Mouse (Mus musculus) liver, embryonic 11.5 days (tissue): ENCODE results near the gene Ralgapa1. TPM values are rescaled to one million over a fixed set of nuclear protein-coding genes. Genes with fewer than 3 reads are reported as not detected.

Experiments
- ATAC-seq: fragments of 200-750 bp; cut with Nextera tagmentation; replicated peaks from 2 replicates; pipeline ENCODE4 v1.8.0; 2017; ENCODE audit warnings: moderate number of reproducible peaks, mild to moderate bottlenecking, moderate TSS enrichment, moderate library complexity; ENCODE audit not compliant: low FRiP score
- DNase-seq: peaks from one replicate; pipeline ENCODE4 v3.0.0-alpha.2; 2017; ENCODE audit warnings: low spot score
- H3K27ac ChIP-seq: fragments of 300-500 bp; sonication (generic); 2 replicates; pipeline ENCODE4 v1.5.1; 2014; ENCODE audit warnings: mild to moderate bottlenecking, low read depth, low read length, control low read depth
- H3K27me3 ChIP-seq: fragments of 300-500 bp; sonication (generic); replicated peaks from 2 replicates; pipeline ENCODE4 v1.6.1; 2014; ENCODE audit warnings: low read length, mixed read lengths; ENCODE audit not compliant: control insufficient read depth, insufficient read depth
- H3K36me3 ChIP-seq: fragments of 300-500 bp; sonication (generic); 2 replicates; pipeline ENCODE4 v1.6.1; 2014; ENCODE audit warnings: mild to moderate bottlenecking, low read length, moderate library complexity, mixed read lengths; ENCODE audit not compliant: control insufficient read depth, insufficient read depth
- H3K4me1 ChIP-seq: fragments of 300-500 bp; sonication (generic); replicated peaks from 2 replicates; pipeline ENCODE4 v1.6.1; 2014; ENCODE audit warnings: low read length, mixed read lengths; ENCODE audit not compliant: control insufficient read depth, insufficient read depth
- H3K4me2 ChIP-seq: fragments of 300-500 bp; sonication (generic); 2 replicates; pipeline ENCODE4 v1.6.1; 2014; ENCODE audit warnings: mild to moderate bottlenecking, control low read depth, moderate library complexity
- H3K4me3 ChIP-seq: fragments of 300-500 bp; sonication (generic); 2 replicates; pipeline ENCODE4 v1.5.1; 2014; ENCODE audit warnings: low read depth, low read length, control low read depth
- H3K9ac ChIP-seq: fragments of 300-500 bp; sonication (generic); 2 replicates; pipeline ENCODE4 v1.6.1; 2014; ENCODE audit warnings: low read depth, low read length, control low read depth
- H3K9me3 ChIP-seq: fragments of 300-500 bp; sonication (generic); 2 replicates; pipeline ENCODE4 v1.6.1; 2016; ENCODE audit warnings: low read length, inconsistent platforms, mixed read lengths; ENCODE audit not compliant: control insufficient read depth
- WGBS: fragments of 180-500 bp; shearing (Covaris S2); extraction: QIAGEN DNeasy Blood & Tissue Kit; methylation state at CpG from one replicate; pipeline ENCODE4 v1.1.7; 2014; 5-methylcytosine and 5-hydroxymethylcytosine counted together
- polyA plus RNA-seq: library from polyadenylated mRNA; unstranded; fragments of >200 nt; fragmentation: Nextera tagmentation; extraction: Ambion mirVana; gene quantifications from 2 replicates; pipeline ENCODE4 v1.2.1, GENCODE M21; 2014

The Ralgapa1 gene
- polyA plus RNA-seq, 1 experiment from 2014 or later, result 12.3 TPM

GRCm38 (mm10) chr12:55648011-55648525 is 172.9 kb downstream of the Ralgapa1 start:
- WGBS, result 87% methylated on average over 7 of the region's 7 CpGs
- H3K27me3 ChIP-seq, result no peaks in the 10 kb centered on the region

GRCm38 (mm10) chr12:55626711-55627110 is 194.3 kb downstream of the Ralgapa1 start:
- H3K4me2 ChIP-seq, result no peak overlapping the region
- H3K9me3 ChIP-seq, result no peaks in the 10 kb centered on the region
- no peak overlapping the region for H3K4me3 ChIP-seq
- no peaks in the 10 kb centered on the region for H3K36me3 ChIP-seq
- no peak for ATAC-seq
- no peak overlapping the region for H3K9ac ChIP-seq
- no peak overlapping the region for H3K27ac ChIP-seq
- DNase-seq, result no peak
- WGBS, result 54% methylated on average over 4 of the region's 4 CpGs
- H3K4me1 ChIP-seq, result peaks cover 9% of the 10 kb centered on the region; the same call in 1 of the 2 replicates
- no peaks in the 10 kb centered on the region for H3K27me3 ChIP-seq

More at GRCm38 (mm10) chr12:55648011-55648525, 172.9 kb downstream of the Ralgapa1 start:
- no peaks in the 10 kb centered on the region for H3K36me3 ChIP-seq
- no peak overlapping the region for H3K27ac ChIP-seq
- H3K4me1 ChIP-seq, result no peaks in the 10 kb centered on the region
- H3K9ac ChIP-seq, result no peak overlapping the region
- no peaks in the 10 kb centered on the region for H3K9me3 ChIP-seq
- H3K4me2 ChIP-seq, result no peak overlapping the region
- DNase-seq (no peak), ATAC-seq (no peak)
- no peak overlapping the region for H3K4me3 ChIP-seq

- ATAC-seq (peak; percentile 69), DNase-seq (no peak)
- Histone ChIP-seq H3K4me2 (peak overlapping the region; percentile 1; the same call in 1 of the 2 replicates), H3K9ac (no peak overlapping the region), H3K36me3 (no peaks in the 10 kb centered on the region), H3K9me3 (no peaks in the 10 kb centered on the region), H3K27me3 (no peaks in the 10 kb centered on the region), H3K4me1 (peaks cover 9% of the 10 kb centered on the region; the same call in 1 of the 2 replicates), H3K27ac (no peak overlapping the region), H3K4me3 (no peak overlapping the region)
- WGBS, result 61% methylated on average over 5 of the region's 5 CpGs
Observed at GRCm38 (mm10) chr12:55623254-55623653, 197.7 kb downstream of the Ralgapa1 start.

GRCm38 (mm10) chr12:55622615-55623245 is 198.2 kb downstream of the Ralgapa1 start:
- DNase-seq (no peak), ATAC-seq (peak; percentile 80)
- Histone ChIP-seq H3K36me3 (no peaks in the 10 kb centered on the region), H3K9ac (no peak overlapping the region), H3K4me1 (peaks cover 9% of the 10 kb centered on the region; the same call in 1 of the 2 replicates), H3K27me3 (no peaks in the 10 kb centered on the region), H3K9me3 (no peaks in the 10 kb centered on the region), H3K4me2 (peak overlapping the region; percentile 1; the same call in 1 of the 2 replicates), H3K27ac (peak overlapping the region; percentile 36; the same call in 1 of the 2 replicates), H3K4me3 (no peak overlapping the region)
- WGBS, result 46% methylated on average over 3 of the region's 3 CpGs

- H3K4me3 ChIP-seq, result no peak overlapping the region
- DNase-seq (no peak), ATAC-seq (no peak)
- H3K9me3 ChIP-seq, result no peaks in the 10 kb centered on the region
- H3K9ac ChIP-seq, result no peak overlapping the region
- no peaks in the 10 kb centered on the region for H3K36me3 ChIP-seq
- H3K4me1 ChIP-seq, result peaks cover 9% of the 10 kb centered on the region; the same call in 1 of the 2 replicates
- WGBS, result 90% methylated on average over 2 of the region's 2 CpGs
- H3K27me3 ChIP-seq, result no peaks in the 10 kb centered on the region
- H3K4me2 ChIP-seq, result no peak overlapping the region
- no peak overlapping the region for H3K27ac ChIP-seq
Observed at GRCm38 (mm10) chr12:55620321-55620720, 200.6 kb downstream of the Ralgapa1 start.

GRCm38 (mm10) chr12:55610812-55611211 is 210.2 kb downstream of the Ralgapa1 start:
- no peaks in the 10 kb centered on the region for H3K27me3 ChIP-seq
- no peak overlapping the region for H3K27ac ChIP-seq
- H3K4me1 ChIP-seq, result no peaks in the 10 kb centered on the region
- no peak for DNase-seq
- no peak overlapping the region for H3K4me2 ChIP-seq
- H3K9ac ChIP-seq, result no peak overlapping the region
- ATAC-seq, result peak; percentile 79
- H3K36me3 ChIP-seq, result no peaks in the 10 kb centered on the region
- 29% methylated on average over 2 of the region's 2 CpGs for WGBS
- H3K9me3 ChIP-seq, result no peaks in the 10 kb centered on the region
- no peak overlapping the region for H3K4me3 ChIP-seq

GRCm38 (mm10) chr12:55607902-55608301 is 213.1 kb downstream of the Ralgapa1 start:
- H3K27me3 ChIP-seq, result no peaks in the 10 kb centered on the region
- no peak overlapping the region for H3K27ac ChIP-seq
- H3K4me2 ChIP-seq, result no peak overlapping the region
- H3K36me3 ChIP-seq, result no peaks in the 10 kb centered on the region
- no peaks in the 10 kb centered on the region for H3K9me3 ChIP-seq
- 54% methylated on average over 4 of the region's 4 CpGs for WGBS
- no peaks in the 10 kb centered on the region for H3K4me1 ChIP-seq
- DNase-seq, result no peak
- H3K9ac ChIP-seq, result no peak overlapping the region
- 0 out of 2 replicates have a peak, but pooled peaks have one; percentile 58 for ATAC-seq
- no peak overlapping the region for H3K4me3 ChIP-seq

- Histone ChIP-seq H3K27me3 (peaks cover 21% of the 10 kb centered on the region), H3K36me3 (no peaks in the 10 kb centered on the region), H3K4me2 (no peak overlapping the region), H3K4me3 (no peak overlapping the region), H3K4me1 (peaks cover 11% of the 10 kb centered on the region), H3K27ac (no peak overlapping the region), H3K9me3 (no peaks in the 10 kb centered on the region), H3K9ac (no peak overlapping the region)
- WGBS, result 28% methylated on average over 3 of the region's 3 CpGs
- ATAC-seq (no peak), DNase-seq (no peak)
Observed at GRCm38 (mm10) chr12:55604411-55604810, 216.6 kb downstream of the Ralgapa1 start.
